Mouse (Mus musculus) stomach, embryonic 14.5 days (tissue): ENCODE data around the gene 9530003J23Rik. TPM values are rescaled to one million over a fixed set of nuclear protein-coding genes. Genes with fewer than 3 reads are reported as not detected.

Source experiments
- ATAC-seq: fragments of 200-750 bp; cut with Nextera tagmentation; 2 replicates; pipeline ENCODE4 v1.8.0; 2017; ENCODE audit warnings: low read depth, moderate TSS enrichment; ENCODE audit not compliant: insufficient number of reproducible peaks, insufficient read depth, low FRiP score
- H3K27ac ChIP-seq: fragments of 300-500 bp; sonication (generic); 2 replicates; pipeline ENCODE4 v1.5.1; 2014; ENCODE audit warnings: mild to moderate bottlenecking, low read length, moderate library complexity, mixed read lengths
- H3K27me3 ChIP-seq: fragments of 300-500 bp; sonication (generic); 2 replicates; pipeline ENCODE4 v1.6.1; 2014; ENCODE audit warnings: low read length, control low read depth, mixed read lengths; ENCODE audit not compliant: control insufficient read depth, insufficient read depth
- H3K36me3 ChIP-seq: fragments of 300-500 bp; sonication (generic); 2 replicates; pipeline ENCODE4 v1.6.1; 2014; ENCODE audit warnings: mild to moderate bottlenecking, control low read depth, low read length, moderate library complexity, mixed read lengths; ENCODE audit not compliant: control insufficient read depth, insufficient read depth
- H3K4me1 ChIP-seq: fragments of 300-500 bp; sonication (generic); 2 replicates; pipeline ENCODE4 v1.6.1; 2014; ENCODE audit warnings: low read length, control low read depth, mixed read lengths; ENCODE audit not compliant: control insufficient read depth, insufficient read depth
- H3K4me2 ChIP-seq: fragments of 300-500 bp; sonication (generic); replicated peaks from 2 replicates; pipeline ENCODE4 v1.6.1; 2014; ENCODE audit warnings: low read depth, low read length, control low read depth
- H3K4me3 ChIP-seq: fragments of 300-500 bp; sonication (generic); 2 replicates; pipeline ENCODE4 v1.5.1; 2014; ENCODE audit warnings: low read depth, low read length, control low read depth
- H3K9ac ChIP-seq: fragments of 300-500 bp; sonication (generic); replicated peaks from 2 replicates; pipeline ENCODE4 v1.6.1; 2014; ENCODE audit warnings: low read depth, mild to moderate bottlenecking, control low read depth, low read length, moderate library complexity, mixed read lengths
- H3K9me3 ChIP-seq: fragments of 300-500 bp; sonication (generic); 2 replicates; pipeline ENCODE4 v1.6.1; 2016; ENCODE audit warnings: low read depth, low read length, control low read depth; ENCODE audit not compliant: control insufficient read depth
- WGBS: fragments of 180-500 bp; shearing (Covaris S2); extraction: QIAGEN DNeasy Blood & Tissue Kit; methylation state at CpG from one replicate; pipeline ENCODE4 v1.1.7; 2014; 5-methylcytosine and 5-hydroxymethylcytosine counted together
- polyA plus RNA-seq: library from polyadenylated mRNA; unstranded; fragments of >200 nt; fragmentation: Nextera tagmentation; extraction: Ambion mirVana; gene quantifications from 2 replicates; pipeline ENCODE4 v1.2.1, GENCODE M21; 2014

The 9530003J23Rik gene
- polyA plus RNA-seq, 1 experiment from 2014 or later = not detected

GRCm38 (mm10) chr10:117259870-117260269, 21.4 kb upstream of the 9530003J23Rik start:
- Histone ChIP-seq H3K27ac (no peak overlapping the region), H3K4me3 (no peak overlapping the region)
- no peak for ATAC-seq

GRCm38 (mm10) chr10:117235866-117236265, 2.6 kb downstream of the 9530003J23Rik start:
- Histone ChIP-seq H3K9me3 (no peaks in the 10 kb centered on the region), H3K4me2 (peak overlapping the region; percentile 26), H3K4me1 (no peaks in the 10 kb centered on the region), H3K27ac (no peak overlapping the region), H3K27me3 (no peaks in the 10 kb centered on the region), H3K9ac (no peak overlapping the region), H3K36me3 (no peaks in the 10 kb centered on the region), H3K4me3 (peak overlapping the region; percentile 7; the same call in 1 of the 2 replicates)
- 33% methylated on average over 11 of the region's 11 CpGs for WGBS
- no peak for ATAC-seq

More at GRCm38 (mm10) chr10:117259870-117260269, 21.4 kb upstream of the 9530003J23Rik start:
- H3K27me3 ChIP-seq = no peaks in the 10 kb centered on the region
- no peak overlapping the region for H3K9ac ChIP-seq
- no peaks in the 10 kb centered on the region for H3K36me3 ChIP-seq
- H3K4me2 ChIP-seq = no peak overlapping the region
- no peaks in the 10 kb centered on the region for H3K9me3 ChIP-seq
- no peaks in the 10 kb centered on the region for H3K4me1 ChIP-seq

GRCm38 (mm10) chr10:117234825-117235224, 3.7 kb downstream of the 9530003J23Rik start:
- H3K9me3 ChIP-seq = no peaks in the 10 kb centered on the region
- H3K36me3 ChIP-seq = no peaks in the 10 kb centered on the region
- no peak for ATAC-seq
- no peak overlapping the region for H3K9ac ChIP-seq
- H3K27me3 ChIP-seq = no peaks in the 10 kb centered on the region
- H3K4me2 ChIP-seq = no peak overlapping the region
- no peak overlapping the region for H3K4me3 ChIP-seq
- no peak overlapping the region for H3K27ac ChIP-seq
- no peaks in the 10 kb centered on the region for H3K4me1 ChIP-seq
- WGBS = 63% methylated on average over 4 of the region's 4 CpGs

- no peak overlapping the region for H3K4me3 ChIP-seq
- H3K4me2 ChIP-seq = no peak overlapping the region
- 68% methylated on average over 16 of the region's 16 CpGs for WGBS
- no peak overlapping the region for H3K27ac ChIP-seq
- ATAC-seq = 0 out of 2 replicates have a peak, but pooled peaks have one; percentile 39
- no peaks in the 10 kb centered on the region for H3K27me3 ChIP-seq
- no peak overlapping the region for H3K9ac ChIP-seq
- H3K36me3 ChIP-seq = no peaks in the 10 kb centered on the region
- no peaks in the 10 kb centered on the region for H3K9me3 ChIP-seq
- H3K4me1 ChIP-seq = no peaks in the 10 kb centered on the region
These were observed 8.7 kb downstream of the 9530003J23Rik start for GRCm38 (mm10) chr10:117229826-117230225.

GRCm38 (mm10) chr10:117226002-117226401, 12.5 kb downstream of the 9530003J23Rik start:
- peaks cover 14% of the 10 kb centered on the region for H3K36me3 ChIP-seq
- no peaks in the 10 kb centered on the region for H3K27me3 ChIP-seq
- H3K9me3 ChIP-seq = no peaks in the 10 kb centered on the region
- ATAC-seq = no peak
- no peak overlapping the region for H3K9ac ChIP-seq
- H3K4me1 ChIP-seq = peaks cover 10% of the 10 kb centered on the region; the same call in 1 of the 2 replicates
- no peak overlapping the region for H3K4me2 ChIP-seq
- no peak overlapping the region for H3K4me3 ChIP-seq
- WGBS = 59% methylated on average over 3 of the region's 3 CpGs
- H3K27ac ChIP-seq = no peak overlapping the region

- Histone ChIP-seq H3K27me3 (no peaks in the 10 kb centered on the region), H3K4me1 (peaks cover 10% of the 10 kb centered on the region; the same call in 1 of the 2 replicates), H3K4me2 (peak overlapping the region; percentile 56), H3K9ac (no peak overlapping the region), H3K9me3 (no peaks in the 10 kb centered on the region), H3K27ac (no peak overlapping the region), H3K36me3 (peaks cover 23% of the 10 kb centered on the region), H3K4me3 (peak overlapping the region; percentile 77; the same call in 1 of the 2 replicates)
- no peak for ATAC-seq
- WGBS = 53% methylated on average over 8 of the region's 8 CpGs
These were observed 13.4 kb downstream of the 9530003J23Rik start for GRCm38 (mm10) chr10:117225094-117225493.

- H3K9me3 ChIP-seq = no peaks in the 10 kb centered on the region
- H3K27ac ChIP-seq = peak within 1 kb of the TSS; percentile 97
- 1% methylated on average over 63 of the region's 63 CpGs for WGBS
- H3K27me3 ChIP-seq = no peaks in the 10 kb centered on the region
- peak within 1 kb of the TSS; percentile 81 for H3K9ac ChIP-seq
- peak within 1 kb of the TSS; percentile 77 for H3K4me3 ChIP-seq
- peaks cover 29% of the 10 kb centered on the region for H3K36me3 ChIP-seq
- peak; percentile 95 for ATAC-seq
- peaks cover 10% of the 10 kb centered on the region; the same call in 1 of the 2 replicates for H3K4me1 ChIP-seq
- H3K4me2 ChIP-seq = peak within 1 kb of the TSS; percentile 63
These were observed 14.2 kb downstream of the 9530003J23Rik start, which contains the start of gene Yeats4 for GRCm38 (mm10) chr10:117224102-117224990. Gene Yeats4, minus strand, starts transcription at chr10:117224507.

- H3K36me3 ChIP-seq = peaks cover 30% of the 10 kb centered on the region
- peak; percentile 33; the same call in 1 of the 2 replicates for ATAC-seq
- no peaks in the 10 kb centered on the region for H3K9me3 ChIP-seq
- peak overlapping the region; percentile 63 for H3K4me2 ChIP-seq
- peaks cover 10% of the 10 kb centered on the region; the same call in 1 of the 2 replicates for H3K4me1 ChIP-seq
- WGBS = 1% methylated on average over 9 of the region's 9 CpGs
- no peak overlapping the region for H3K27ac ChIP-seq
- H3K27me3 ChIP-seq = no peaks in the 10 kb centered on the region
- peak overlapping the region; percentile 77 for H3K4me3 ChIP-seq
- H3K9ac ChIP-seq = peak overlapping the region; percentile 81
These were observed 14.8 kb downstream of the 9530003J23Rik start for GRCm38 (mm10) chr10:117223758-117224101.
